Mouse (Mus musculus): Measurements from ENCODE around the gene Smarcc2.

DNA sequence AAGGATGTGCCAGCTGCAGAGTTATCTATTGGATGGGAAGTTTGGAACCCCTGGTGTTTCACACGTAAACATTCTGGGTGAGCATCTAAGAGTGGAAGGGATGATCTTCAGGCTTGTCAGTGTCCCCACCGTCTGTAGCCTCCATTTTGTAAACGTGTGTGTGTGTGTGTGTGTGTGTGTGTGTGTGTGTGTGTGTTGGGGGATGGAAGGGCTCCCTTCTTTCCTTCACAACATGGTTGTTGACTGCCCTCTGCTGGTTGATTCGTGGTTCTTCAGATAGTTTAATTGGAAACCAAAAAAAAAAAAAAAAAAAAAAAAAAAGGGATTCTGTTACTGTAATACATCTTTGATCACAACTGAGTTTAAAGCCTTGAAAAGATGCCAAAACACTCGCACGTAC is 3.8 kb upstream of the Smarcc2 start:
- TF ChIP-seq CTCF (IDR thresholded peaks at IDR 0.05; ENCODE audit: low read depth, low read length) (no peak), POLR2A (IDR thresholded peaks at IDR 0.05; ENCODE audit: insufficient read depth, low read length) (no peak)

All from ES-Bruce4 (cell line).